Mouse (Mus musculus): ENCODE measurements around the gene Prr22. TPM values are rescaled to one million over a fixed set of nuclear protein-coding genes. Genes with fewer than 3 reads are reported as not detected.
A peak's percentile ranks its signal among the peaks of the same experiment; 100 is the strongest.

Prr22 gene
- polyA plus RNA-seq, 2 experiments = 0.58 to 4.5 TPM

- peak; percentile 42; the same call in 1 of the 2 replicates for TF ChIP-seq POLR2A (IDR thresholded peaks at IDR 0.05; ENCODE audit: borderline replicate concordance, extremely low read depth, insufficient read depth, insufficient read length)
- peak within 1 kb of the TSS; percentile 73 for H3K4me2 ChIP-seq (replicated peaks; ENCODE audit: low read depth, low read length, severe bottlenecking)
- no peaks in the 10 kb centered on the region for H3K27me3 ChIP-seq (ENCODE audit: control insufficient read depth, insufficient read depth, low read length)
- WGBS = 2% methylated on average over 55 of the region's 58 CpGs
- peak; percentile 94 for DNase-seq (ENCODE audit: low spot score)
- H3K4me3 ChIP-seq (replicated peaks; ENCODE audit: low read length) = peak within 1 kb of the TSS; percentile 87
- ATAC-seq (ENCODE audit: low FRiP score, low read depth) = peak; percentile 87
- H3K9ac ChIP-seq (ENCODE audit: low read depth, low read length, severe bottlenecking) = peak within 1 kb of the TSS; percentile 80
- H3K27ac ChIP-seq (replicated peaks; ENCODE audit: low read depth, low read length) = peak within 1 kb of the TSS; percentile 94
- H3K9me3 ChIP-seq (ENCODE audit: control insufficient read depth, low read length) = no peaks in the 10 kb centered on the region
- H3K4me1 ChIP-seq (ENCODE audit: control insufficient read depth, insufficient read depth, low read length) = peaks cover 15% of the 10 kb centered on the region
- H3K36me3 ChIP-seq (ENCODE audit: control insufficient read depth, insufficient read depth, low read length) = peaks cover 33% of the 10 kb centered on the region
These were observed 5.3 kb upstream of the Prr22 start, which contains the start of gene Dus3l for GRCm38 (mm10) chr17:56764474-56765354. Dus3l (plus strand) TSS chr17:56764757.

- Histone ChIP-seq H3K9ac (ENCODE audit: low read depth, low read length, severe bottlenecking) (peak overlapping the region; percentile 80), H3K4me3 (replicated peaks; ENCODE audit: low read length) (peak overlapping the region; percentile 87), H3K27me3 (ENCODE audit: control insufficient read depth, insufficient read depth, low read length) (no peaks in the 10 kb centered on the region), H3K4me2 (replicated peaks; ENCODE audit: low read depth, low read length, severe bottlenecking) (peak overlapping the region; percentile 73), H3K27ac (replicated peaks; ENCODE audit: low read depth, low read length) (peak overlapping the region; percentile 94; the same call in 1 of the 2 replicates), H3K4me1 (ENCODE audit: control insufficient read depth, insufficient read depth, low read length) (peaks cover 15% of the 10 kb centered on the region), H3K36me3 (ENCODE audit: control insufficient read depth, insufficient read depth, low read length) (peaks cover 40% of the 10 kb centered on the region), H3K9me3 (ENCODE audit: control insufficient read depth, low read length) (no peaks in the 10 kb centered on the region)
- 60% methylated on average over 12 of the region's 12 CpGs for WGBS
- no peak for TF ChIP-seq POLR2A (IDR thresholded peaks at IDR 0.05; ENCODE audit: borderline replicate concordance, extremely low read depth, insufficient read depth, insufficient read length)
- ATAC-seq (ENCODE audit: low FRiP score, low read depth) (no peak), DNase-seq (ENCODE audit: low spot score) (no peak)
These were observed 4.6 kb upstream of the Prr22 start for GRCm38 (mm10) chr17:56765431-56765830.

- Histone ChIP-seq H3K9ac (ENCODE audit: low read depth, low read length, severe bottlenecking) (no peak overlapping the region), H3K36me3 (ENCODE audit: control insufficient read depth, insufficient read depth, low read length) (peaks cover 47% of the 10 kb centered on the region), H3K4me3 (replicated peaks; ENCODE audit: low read length) (no peak overlapping the region), H3K27ac (replicated peaks; ENCODE audit: low read depth, low read length) (no peak overlapping the region), H3K4me1 (ENCODE audit: control insufficient read depth, insufficient read depth, low read length) (peaks cover 15% of the 10 kb centered on the region), H3K27me3 (ENCODE audit: control insufficient read depth, insufficient read depth, low read length) (no peaks in the 10 kb centered on the region), H3K4me2 (replicated peaks; ENCODE audit: low read depth, low read length, severe bottlenecking) (no peak overlapping the region), H3K9me3 (ENCODE audit: control insufficient read depth, low read length) (no peaks in the 10 kb centered on the region)
- WGBS = 91% methylated on average over 27 of the region's 27 CpGs
- TF ChIP-seq POLR2A (IDR thresholded peaks at IDR 0.05; ENCODE audit: borderline replicate concordance, extremely low read depth, insufficient read depth, insufficient read length) = no peak
- ATAC-seq (ENCODE audit: low FRiP score, low read depth) (no peak), DNase-seq (ENCODE audit: low spot score) (no peak)
These were observed 3.2 kb upstream of the Prr22 start for GRCm38 (mm10) chr17:56766631-56767405.

GRCm38 (mm10) chr17:56767531-56768135, 2.4 kb upstream of the Prr22 start:
- Histone ChIP-seq H3K9me3 (ENCODE audit: control insufficient read depth, low read length) (no peaks in the 10 kb centered on the region), H3K4me1 (ENCODE audit: control insufficient read depth, insufficient read depth, low read length) (peaks cover 10% of the 10 kb centered on the region), H3K27me3 (ENCODE audit: control insufficient read depth, insufficient read depth, low read length) (no peaks in the 10 kb centered on the region), H3K4me3 (replicated peaks; ENCODE audit: low read length) (no peak overlapping the region), H3K27ac (replicated peaks; ENCODE audit: low read depth, low read length) (no peak overlapping the region), H3K9ac (ENCODE audit: low read depth, low read length, severe bottlenecking) (no peak overlapping the region), H3K36me3 (ENCODE audit: control insufficient read depth, insufficient read depth, low read length) (peaks cover 47% of the 10 kb centered on the region), H3K4me2 (replicated peaks; ENCODE audit: low read depth, low read length, severe bottlenecking) (no peak overlapping the region)
- ATAC-seq (ENCODE audit: low FRiP score, low read depth) (no peak), DNase-seq (ENCODE audit: low spot score) (no peak)
- no peak for TF ChIP-seq POLR2A (IDR thresholded peaks at IDR 0.05; ENCODE audit: borderline replicate concordance, extremely low read depth, insufficient read depth, insufficient read length)
- 91% methylated on average over 29 of the region's 29 CpGs for WGBS

GRCm38 (mm10) chr17:56768941-56769340, 1.1 kb upstream of the Prr22 start:
- Histone ChIP-seq H3K9ac (ENCODE audit: low read depth, low read length, severe bottlenecking) (no peak overlapping the region), H3K9me3 (ENCODE audit: control insufficient read depth, low read length) (no peaks in the 10 kb centered on the region), H3K4me2 (replicated peaks; ENCODE audit: low read depth, low read length, severe bottlenecking) (no peak overlapping the region), H3K4me1 (ENCODE audit: control insufficient read depth, insufficient read depth, low read length) (peaks cover 7% of the 10 kb centered on the region), H3K36me3 (ENCODE audit: control insufficient read depth, insufficient read depth, low read length) (peaks cover 47% of the 10 kb centered on the region), H3K27ac (replicated peaks; ENCODE audit: low read depth, low read length) (no peak overlapping the region), H3K4me3 (replicated peaks; ENCODE audit: low read length) (no peak overlapping the region), H3K27me3 (ENCODE audit: control insufficient read depth, insufficient read depth, low read length) (no peaks in the 10 kb centered on the region)
- DNase-seq (ENCODE audit: low spot score) (no peak), ATAC-seq (ENCODE audit: low FRiP score, low read depth) (no peak)
- WGBS = 93% methylated on average over 11 of the region's 11 CpGs
- no peak for TF ChIP-seq POLR2A (IDR thresholded peaks at IDR 0.05; ENCODE audit: borderline replicate concordance, extremely low read depth, insufficient read depth, insufficient read length)
